14 mouse cellular contexts compared by ENCODE assay signal in genomic region chr15:95639115-95639828, GRCm38 (mm10). TPM values are rescaled to one million over a fixed set of nuclear protein-coding genes. Genes with fewer than 3 reads are reported as not detected.
DNase-seq lines count a peak whose midpoint lies in the region; ATAC-seq and TF ChIP-seq lines count a peak whose summit lies in the region.
"Had no signal": no experiment of that assay in that cellular context is flagged by ENCODE, and none has a peak within 500 bp of the region (broad histone marks: within the 10 kb centered on the region; RNA-seq: fewer than 3 reads in every experiment).

No protein-coding gene starts in this region.

- TF ChIP-seq POLR2A in limb, embryonic 14.5 days (IDR thresholded peaks at IDR 0.05; ENCODE audit: borderline replicate concordance, extremely low read depth, insufficient read depth, insufficient read length) = no peak

- no peaks in the 10 kb centered on the region for H3K9me3 ChIP-seq in kidney, embryonic 16.5 days (ENCODE audit: low read length)
- H3K9me3 ChIP-seq in forebrain, embryonic 16.5 days (ENCODE audit: control insufficient read depth, low read length) = no peaks in the 10 kb centered on the region
- H3K9me3 ChIP-seq in limb, embryonic 14.5 days (ENCODE audit: control insufficient read depth, low read length) = no peaks in the 10 kb centered on the region
- no peaks in the 10 kb centered on the region for H3K9me3 ChIP-seq in neural tube, embryonic 13.5 days
- H3K9me3 ChIP-seq: liver, embryonic 13.5 days had no signal

- peaks cover 13% of the 10 kb centered on the region; the same call in 1 of the 2 replicates for H3K4me1 ChIP-seq in kidney, embryonic 16.5 days (ENCODE audit: insufficient read depth, low read length)
- H3K4me1 ChIP-seq in forebrain, embryonic 16.5 days (replicated peaks; ENCODE audit: control insufficient read depth, insufficient read depth, low read length) = peaks cover 19% of the 10 kb centered on the region
- H3K4me1 ChIP-seq in limb, embryonic 14.5 days (ENCODE audit: control insufficient read depth, insufficient read depth, low read length) = peaks cover 27% of the 10 kb centered on the region
- H3K4me1 ChIP-seq in neural tube, embryonic 13.5 days (replicated peaks) = peaks cover 30% of the 10 kb centered on the region
- H3K4me1 ChIP-seq: liver, embryonic 13.5 days had no signal

- intact Hi-C loops in left cerebral cortex, postnatal 10 days (cut with DNase I) = no loop called here

- peak overlapping the region; percentile 62 for H3K27ac ChIP-seq in kidney, embryonic 16.5 days (ENCODE audit: low read length)
- no peak overlapping the region for H3K27ac ChIP-seq in forebrain, embryonic 16.5 days (ENCODE audit: low read length)
- peak overlapping the region; percentile 65 for H3K27ac ChIP-seq in limb, embryonic 14.5 days (replicated peaks; ENCODE audit: low read depth, low read length)
- no peak overlapping the region for H3K27ac ChIP-seq in neural tube, embryonic 13.5 days (replicated peaks)
- H3K27ac ChIP-seq: liver, embryonic 13.5 days had no signal

- WGBS in kidney, embryonic 16.5 days = 57% methylated on average over 20 of the region's 20 CpGs
- 20% methylated on average over 20 of the region's 20 CpGs for WGBS in forebrain, embryonic 16.5 days
- 52% methylated on average over 20 of the region's 20 CpGs for WGBS in limb, embryonic 14.5 days
- 18% methylated on average over 20 of the region's 20 CpGs for WGBS in neural tube, embryonic 13.5 days

- 0 out of 2 replicates have a peak overlapping the region, but pooled peaks have one; percentile 13 for H3K9ac ChIP-seq in kidney, embryonic 16.5 days (replicated peaks; ENCODE audit: low read length)
- no peak overlapping the region for H3K9ac ChIP-seq in forebrain, embryonic 16.5 days (replicated peaks; ENCODE audit: low read depth, low read length)
- H3K9ac ChIP-seq in limb, embryonic 14.5 days (ENCODE audit: low read depth, low read length, severe bottlenecking) = no peak overlapping the region
- H3K9ac ChIP-seq in neural tube, embryonic 13.5 days = no peak overlapping the region
- H3K9ac ChIP-seq: liver, embryonic 13.5 days had no signal

- no peak for DNase-seq in kidney, adult 8-10 months
- DNase-seq in limb, embryonic 14.5 days (ENCODE audit: low spot score) = no peak
- DNase-seq in layer of hippocampus, adult 9-11 months = no peak
- no peak for DNase-seq in cerebellum, adult 9-11 months
- no peak for DNase-seq in left cerebral cortex, postnatal 10 days (ENCODE audit: extremely low spot score in 1 of 2, low spot score in 2 of 2)
- DNase-seq: adrenal gland, postnatal 10 days; cerebellum, adult 11-12 months; heart, postnatal 4 days; liver, embryonic 13.5 days; thymus, postnatal 36 days had no signal

- peak; percentile 77; the same call in 1 of the 2 replicates for ATAC-seq in kidney, embryonic 16.5 days (ENCODE audit: low FRiP score, low TSS enrichment)
- ATAC-seq in forebrain, embryonic 16.5 days = no peak
- ATAC-seq in limb, embryonic 14.5 days (ENCODE audit: low FRiP score, low read depth) = no peak
- peak; percentile 81 for ATAC-seq in neural tube, embryonic 13.5 days (ENCODE audit: low read depth)

- H3K4me2 ChIP-seq in kidney, embryonic 16.5 days (replicated peaks; ENCODE audit: low read depth, low read length) = peak overlapping the region; percentile 44
- H3K4me2 ChIP-seq in forebrain, embryonic 16.5 days (ENCODE audit: low read length) = peak overlapping the region; percentile 25
- H3K4me2 ChIP-seq in limb, embryonic 14.5 days (replicated peaks; ENCODE audit: low read depth, low read length, severe bottlenecking) = peak overlapping the region; percentile 28
- peak overlapping the region; percentile 42 for H3K4me2 ChIP-seq in neural tube, embryonic 13.5 days
- H3K4me2 ChIP-seq: liver, embryonic 13.5 days had no signal

- no peaks in the 10 kb centered on the region for H3K36me3 ChIP-seq in kidney, embryonic 16.5 days (ENCODE audit: insufficient read depth, low read length)
- no peaks in the 10 kb centered on the region for H3K36me3 ChIP-seq in forebrain, embryonic 16.5 days (ENCODE audit: control insufficient read depth, insufficient read depth)
- no peaks in the 10 kb centered on the region for H3K36me3 ChIP-seq in limb, embryonic 14.5 days (ENCODE audit: control insufficient read depth, insufficient read depth, low read length)
- H3K36me3 ChIP-seq in neural tube, embryonic 13.5 days = no peaks in the 10 kb centered on the region
- H3K36me3 ChIP-seq: liver, embryonic 13.5 days had no signal

- H3K4me3 ChIP-seq in kidney, embryonic 16.5 days (ENCODE audit: low read length) = peak overlapping the region; percentile 11; the same call in 1 of the 2 replicates
- peak overlapping the region; percentile 17; the same call in 1 of the 2 replicates for H3K4me3 ChIP-seq in forebrain, embryonic 16.5 days (replicated peaks; ENCODE audit: low read length)
- no peak overlapping the region for H3K4me3 ChIP-seq in limb, embryonic 14.5 days (replicated peaks; ENCODE audit: low read length)
- H3K4me3 ChIP-seq in neural tube, embryonic 13.5 days = no peak overlapping the region
- H3K4me3 ChIP-seq: liver, embryonic 13.5 days had no signal

- H3K27me3 ChIP-seq in kidney, embryonic 16.5 days (ENCODE audit: insufficient read depth, low read length) = 0 out of 2 replicates have a peak, but pooled peaks cover 2% of the 10 kb centered on the region
- H3K27me3 ChIP-seq in forebrain, embryonic 16.5 days (replicated peaks; ENCODE audit: control insufficient read depth, insufficient read depth, low read length) = peaks cover 20% of the 10 kb centered on the region; the same call in 1 of the 2 replicates
- peaks cover 4% of the 10 kb centered on the region; the same call in 1 of the 2 replicates for H3K27me3 ChIP-seq in limb, embryonic 14.5 days (ENCODE audit: control insufficient read depth, insufficient read depth, low read length)
- peaks cover 97% of the 10 kb centered on the region for H3K27me3 ChIP-seq in neural tube, embryonic 13.5 days
- H3K27me3 ChIP-seq: liver, embryonic 13.5 days had no signal

RNA-seq across cellular contexts. Expression of gene Dbx2, which starts 16.5 kb away (rescaled TPM):
- 0.28 TPM in 1 of 2 replicates, not detected in the other for polyA plus RNA-seq in kidney, embryonic 16.5 days (2015; fragmentation: Nextera tagmentation; extraction: Ambion mirVana)
- 0.93 and 1.2 TPM in 2 replicates for polyA plus RNA-seq in forebrain, embryonic 16.5 days (2015; fragmentation: Nextera tagmentation; extraction: Ambion mirVana)
- 3.8 and 6.6 TPM in 2 replicates for polyA plus RNA-seq in limb, embryonic 14.5 days (2012; rRNA removed)
- polyA plus RNA-seq in limb, embryonic 14.5 days (2014; fragmentation: Nextera tagmentation; extraction: Ambion mirVana) = 8.6 and 11.6 TPM in 2 replicates
- polyA plus RNA-seq in neural tube, embryonic 13.5 days (2015; fragmentation: Nextera tagmentation; extraction: Ambion mirVana) = 6.2 and 6.6 TPM in 2 replicates
- 10 to 100 TPM; 16.9 to 20.8 TPM for total RNA-seq in left cerebral cortex, postnatal 10 days (2021)
- total RNA-seq: adrenal gland, postnatal 10 days; heart, postnatal 4 days; megakaryocyte progenitor cell, adult 5-6 weeks had no signal
- polyA plus RNA-seq: liver, embryonic 13.5 days had no signal

Comparison
In these comparisons a context has a peak if more than half of its experiments do, and no peak if none do; other contexts are left out.
1. ATAC-seq: peak in kidney, embryonic 16.5 days (single experiment) and neural tube, embryonic 13.5 days (single experiment); none in forebrain, embryonic 16.5 days (single experiment) and limb, embryonic 14.5 days (single experiment).
2. H3K27ac ChIP-seq: peak in kidney, embryonic 16.5 days (single experiment) and limb, embryonic 14.5 days (single experiment); none in forebrain, embryonic 16.5 days (single experiment) and neural tube, embryonic 13.5 days (single experiment).
3. H3K4me3 ChIP-seq: peak in kidney, embryonic 16.5 days (single experiment) and forebrain, embryonic 16.5 days (single experiment); none in limb, embryonic 14.5 days (single experiment) and neural tube, embryonic 13.5 days (single experiment).
4. Peak in every context shown above with its lines, with median percentiles within 50 percentile points of each other: H3K4me2 ChIP-seq.